Mouse (Mus musculus) megakaryocyte, embryonic 14.5 days (primary cell): ENCODE data around the gene Rab25.

Experiments used
- FLI1 ChIP-seq: IDR thresholded peaks from 2 replicates; pipeline ENCODE4 v1.6.1; 2012; ENCODE audit warnings: low read length, inconsistent platforms, mixed read lengths
- GATA1 ChIP-seq: IDR thresholded peaks from 3 replicates; pipeline ENCODE4 v1.6.1; 2012; ENCODE audit warnings: mixed read lengths, low read length, inconsistent platforms, borderline replicate concordance

- TF ChIP-seq GATA1 (no peak), FLI1 (no peak)
Observed at GRCm38 (mm10) chr3:88578498-88579424, 30.7 kb upstream of the Rab25 start.
